Mouse (Mus musculus): ENCODE data around the gene Pmf1. TPM values are rescaled to one million over a fixed set of nuclear protein-coding genes. Genes with fewer than 3 reads are reported as not detected.
"Not testable (repeated sequence)": the region's sequence is repeated elsewhere in the genome, so short reads cannot be mapped to it uniquely, and the experiment has no call there.

Gene Pmf1
- polyA plus RNA-seq, 1 experiment from 2014 or later: 64.3 TPM

DNA sequence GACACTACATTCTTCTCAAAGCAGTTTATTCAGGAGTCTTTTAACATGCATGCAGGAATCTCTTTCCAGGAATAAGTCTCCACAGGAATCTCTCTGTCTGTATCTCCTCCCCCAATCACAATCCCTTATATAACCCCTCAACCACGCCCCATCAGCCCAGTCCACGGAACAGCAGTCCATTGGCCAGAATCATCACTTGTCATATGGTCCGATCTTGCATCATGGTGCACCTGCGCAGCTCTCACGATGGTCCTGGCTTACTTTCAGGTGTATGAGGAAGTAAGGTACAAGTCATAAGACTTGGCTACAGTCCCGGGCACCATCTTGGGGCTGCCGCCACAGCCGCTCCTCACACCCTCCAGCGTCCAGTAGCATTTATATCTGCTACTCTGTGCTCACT lies 37.5 kb downstream of the Pmf1 start, which contains the start of gene Bglap3:
Gene Bglap3, minus strand, starts transcription at position 101 of the 400 bp plus-strand sequence.
- not testable (repeated sequence) for H3K36me3 ChIP-seq (replicated peaks; ENCODE audit: insufficient read depth, low read length); H3K4me1 ChIP-seq (ENCODE audit: insufficient read depth); H3K9ac ChIP-seq (replicated peaks); DNase-seq; H3K4me3 ChIP-seq (ENCODE audit: low read depth, low read length); H3K27me3 ChIP-seq (ENCODE audit: insufficient read depth, low read length); H3K4me2 ChIP-seq (ENCODE audit: low read depth, low read length); H3K27ac ChIP-seq (ENCODE audit: low read depth); ATAC-seq; H3K9me3 ChIP-seq (ENCODE audit: low read length)
- 83% methylated on average over 9 of the region's 9 CpGs for WGBS (ENCODE audit: insufficient replicate concordance)

GRCm38 (mm10) chr3:88368511-88368910 lies 41.6 kb downstream of the Pmf1 start:
- not testable (repeated sequence) for H3K9me3 ChIP-seq (ENCODE audit: low read length); H3K4me2 ChIP-seq (ENCODE audit: low read depth, low read length); ATAC-seq; H3K36me3 ChIP-seq (replicated peaks; ENCODE audit: insufficient read depth, low read length); H3K4me3 ChIP-seq (ENCODE audit: low read depth, low read length); H3K9ac ChIP-seq (replicated peaks); DNase-seq; H3K27ac ChIP-seq (ENCODE audit: low read depth)
- Histone ChIP-seq H3K27me3 (ENCODE audit: insufficient read depth, low read length) (peaks cover 14% of the 10 kb centered on the region), H3K4me1 (ENCODE audit: insufficient read depth) (peaks cover 16% of the 10 kb centered on the region)
- WGBS (ENCODE audit: insufficient replicate concordance): 88% methylated on average over 7 of the region's 7 CpGs

GRCm38 (mm10) chr3:88367517-88367916 lies 42.6 kb downstream of the Pmf1 start:
- not testable (repeated sequence) for H3K9ac ChIP-seq (replicated peaks); H3K4me3 ChIP-seq (ENCODE audit: low read depth, low read length); ATAC-seq; H3K27ac ChIP-seq (ENCODE audit: low read depth); H3K4me2 ChIP-seq (ENCODE audit: low read depth, low read length); H3K36me3 ChIP-seq (replicated peaks; ENCODE audit: insufficient read depth, low read length); DNase-seq; H3K9me3 ChIP-seq (ENCODE audit: low read length)
- WGBS (ENCODE audit: insufficient replicate concordance): 60% methylated on average over 3 of the region's 7 CpGs
- Histone ChIP-seq H3K27me3 (ENCODE audit: insufficient read depth, low read length) (peaks cover 14% of the 10 kb centered on the region), H3K4me1 (ENCODE audit: insufficient read depth) (peaks cover 22% of the 10 kb centered on the region)

- peak; percentile 45 for DNase-seq
- Histone ChIP-seq H3K4me3 (ENCODE audit: low read depth, low read length) (0 out of 2 replicates have a peak overlapping the region, but pooled peaks have one; percentile 10), H3K4me1 (ENCODE audit: insufficient read depth) (peaks cover 22% of the 10 kb centered on the region), H3K27me3 (ENCODE audit: insufficient read depth, low read length) (peaks cover 14% of the 10 kb centered on the region), H3K4me2 (ENCODE audit: low read depth, low read length) (peak overlapping the region; percentile 42; the same call in 1 of the 2 replicates)
- 9% methylated on average over 20 of the region's 22 CpGs for WGBS (ENCODE audit: insufficient replicate concordance)
- not testable (repeated sequence) for H3K36me3 ChIP-seq (replicated peaks; ENCODE audit: insufficient read depth, low read length); H3K27ac ChIP-seq (ENCODE audit: low read depth); H3K9ac ChIP-seq (replicated peaks); H3K9me3 ChIP-seq (ENCODE audit: low read length)
- peak; percentile 43 for ATAC-seq
Observed at GRCm38 (mm10) chr3:88366830-88367428, 43.2 kb downstream of the Pmf1 start.

GRCm38 (mm10) chr3:88365705-88366361 lies 44.3 kb downstream of the Pmf1 start:
- H3K36me3 ChIP-seq (replicated peaks; ENCODE audit: insufficient read depth, low read length): peaks cover 20% of the 10 kb centered on the region
- peaks cover 14% of the 10 kb centered on the region for H3K27me3 ChIP-seq (ENCODE audit: insufficient read depth, low read length)
- no peak for TF ChIP-seq CTCF (IDR thresholded peaks at IDR 0.05; ENCODE audit: low read depth)
- TF ChIP-seq EP300 (IDR thresholded peaks at IDR 0.05; ENCODE audit: low read depth): no peak
- 42% methylated on average over 34 of the region's 34 CpGs for WGBS (ENCODE audit: insufficient replicate concordance)
- H3K9ac ChIP-seq (replicated peaks): no peak overlapping the region
- H3K4me3 ChIP-seq (ENCODE audit: low read depth, low read length): no peak overlapping the region
- no peaks in the 10 kb centered on the region for H3K9me3 ChIP-seq (ENCODE audit: low read length)
- no peak overlapping the region for H3K27ac ChIP-seq (ENCODE audit: low read depth)
- H3K4me1 ChIP-seq (ENCODE audit: insufficient read depth): peaks cover 22% of the 10 kb centered on the region
- ATAC-seq (no peak), DNase-seq (no peak)
- H3K4me2 ChIP-seq (ENCODE audit: low read depth, low read length): peak overlapping the region; percentile 32

- peak; percentile 85 for DNase-seq
- peak within 1 kb of the TSS; percentile 23; the same call in 1 of the 2 replicates for H3K9ac ChIP-seq (replicated peaks)
- peaks cover 14% of the 10 kb centered on the region for H3K27me3 ChIP-seq (ENCODE audit: insufficient read depth, low read length)
- TF ChIP-seq CTCF (IDR thresholded peaks at IDR 0.05; ENCODE audit: low read depth) (no peak), EP300 (IDR thresholded peaks at IDR 0.05; ENCODE audit: low read depth) (no peak)
- peak within 1 kb of the TSS; percentile 57 for H3K27ac ChIP-seq (ENCODE audit: low read depth)
- H3K9me3 ChIP-seq (ENCODE audit: low read length): no peaks in the 10 kb centered on the region
- peaks cover 22% of the 10 kb centered on the region for H3K4me1 ChIP-seq (ENCODE audit: insufficient read depth)
- peak; percentile 42 for ATAC-seq
- H3K36me3 ChIP-seq (replicated peaks; ENCODE audit: insufficient read depth, low read length): peaks cover 35% of the 10 kb centered on the region
- H3K4me3 ChIP-seq (ENCODE audit: low read depth, low read length): peak within 1 kb of the TSS; percentile 36
- 11% methylated on average over 16 of the region's 16 CpGs for WGBS (ENCODE audit: insufficient replicate concordance)
- H3K4me2 ChIP-seq (ENCODE audit: low read depth, low read length): peak within 1 kb of the TSS; percentile 51
Observed at GRCm38 (mm10) chr3:88364337-88364736, 45.8 kb downstream of the Pmf1 start, which contains the start of gene Paqr6. Paqr6 (plus strand) TSS chr3:88364584.
